Mouse (Mus musculus) liver, embryonic 11.5 days (tissue): ENCODE measurements around the gene Olfr922. TPM values are rescaled to one million over a fixed set of nuclear protein-coding genes. Genes with fewer than 3 reads are reported as not detected.

Source experiments
- ATAC-seq: fragments of 200-750 bp; cut with Nextera tagmentation; replicated peaks from 2 replicates; pipeline ENCODE4 v1.8.0; 2017; ENCODE audit warnings: moderate number of reproducible peaks, mild to moderate bottlenecking, moderate TSS enrichment, moderate library complexity; ENCODE audit not compliant: low FRiP score
- DNase-seq: peaks from one replicate; pipeline ENCODE4 v3.0.0-alpha.2; 2017; ENCODE audit warnings: low spot score
- H3K27ac ChIP-seq: fragments of 300-500 bp; sonication (generic); 2 replicates; pipeline ENCODE4 v1.5.1; 2014; ENCODE audit warnings: mild to moderate bottlenecking, low read depth, low read length, control low read depth
- H3K27me3 ChIP-seq: fragments of 300-500 bp; sonication (generic); replicated peaks from 2 replicates; pipeline ENCODE4 v1.6.1; 2014; ENCODE audit warnings: low read length, mixed read lengths; ENCODE audit not compliant: control insufficient read depth, insufficient read depth
- H3K36me3 ChIP-seq: fragments of 300-500 bp; sonication (generic); 2 replicates; pipeline ENCODE4 v1.6.1; 2014; ENCODE audit warnings: mild to moderate bottlenecking, low read length, moderate library complexity, mixed read lengths; ENCODE audit not compliant: control insufficient read depth, insufficient read depth
- H3K4me1 ChIP-seq: fragments of 300-500 bp; sonication (generic); replicated peaks from 2 replicates; pipeline ENCODE4 v1.6.1; 2014; ENCODE audit warnings: low read length, mixed read lengths; ENCODE audit not compliant: control insufficient read depth, insufficient read depth
- H3K4me2 ChIP-seq: fragments of 300-500 bp; sonication (generic); 2 replicates; pipeline ENCODE4 v1.6.1; 2014; ENCODE audit warnings: mild to moderate bottlenecking, control low read depth, moderate library complexity
- H3K4me3 ChIP-seq: fragments of 300-500 bp; sonication (generic); 2 replicates; pipeline ENCODE4 v1.5.1; 2014; ENCODE audit warnings: low read depth, low read length, control low read depth
- H3K9ac ChIP-seq: fragments of 300-500 bp; sonication (generic); 2 replicates; pipeline ENCODE4 v1.6.1; 2014; ENCODE audit warnings: low read depth, low read length, control low read depth
- H3K9me3 ChIP-seq: fragments of 300-500 bp; sonication (generic); 2 replicates; pipeline ENCODE4 v1.6.1; 2016; ENCODE audit warnings: low read length, inconsistent platforms, mixed read lengths; ENCODE audit not compliant: control insufficient read depth
- WGBS: fragments of 180-500 bp; shearing (Covaris S2); extraction: QIAGEN DNeasy Blood & Tissue Kit; methylation state at CpG from one replicate; pipeline ENCODE4 v1.1.7; 2014; 5-methylcytosine and 5-hydroxymethylcytosine counted together
- polyA plus RNA-seq: library from polyadenylated mRNA; unstranded; fragments of >200 nt; fragmentation: Nextera tagmentation; extraction: Ambion mirVana; gene quantifications from 2 replicates; pipeline ENCODE4 v1.2.1, GENCODE M21; 2014

Gene Olfr922
- not detected in 2 replicates for polyA plus RNA-seq

- Histone ChIP-seq H3K27ac (no peak within 1 kb of the TSS), H3K36me3 (no peaks in the 10 kb centered on the region), H3K4me3 (no peak within 1 kb of the TSS), H3K9me3 (no peaks in the 10 kb centered on the region), H3K9ac (no peak within 1 kb of the TSS), H3K27me3 (no peaks in the 10 kb centered on the region), H3K4me2 (no peak within 1 kb of the TSS), H3K4me1 (no peaks in the 10 kb centered on the region)
- 64% methylated on average over 2 of the region's 2 CpGs for WGBS
- DNase-seq = no peak
- ATAC-seq = no peak
Observed at GRCm38 (mm10) chr9:38814314-38814713, at the start of gene Olfr922. Gene Olfr922, plus strand, starts transcription at chr9:38814614.

- ATAC-seq (no peak), DNase-seq (no peak)
- Histone ChIP-seq H3K4me3 (no peak within 1 kb of the TSS), H3K9me3 (no peaks in the 10 kb centered on the region), H3K9ac (no peak within 1 kb of the TSS), H3K27ac (no peak within 1 kb of the TSS), H3K36me3 (no peaks in the 10 kb centered on the region), H3K4me1 (no peaks in the 10 kb centered on the region), H3K27me3 (no peaks in the 10 kb centered on the region), H3K4me2 (no peak within 1 kb of the TSS)
Observed at GRCm38 (mm10) chr9:38772768-38773167, 41.6 kb upstream of the Olfr922 start, which contains the start of gene Olfr921. Gene Olfr921, plus strand, starts transcription at chr9:38773068.

- Histone ChIP-seq H3K9me3 (no peaks in the 10 kb centered on the region), H3K27me3 (no peaks in the 10 kb centered on the region), H3K4me2 (no peak overlapping the region), H3K9ac (no peak overlapping the region), H3K4me3 (no peak overlapping the region), H3K27ac (no peak overlapping the region), H3K36me3 (no peaks in the 10 kb centered on the region), H3K4me1 (no peaks in the 10 kb centered on the region)
- 85% methylated on average over 2 of the region's 2 CpGs for WGBS
- DNase-seq (no peak), ATAC-seq (no peak)
Observed at GRCm38 (mm10) chr9:38792689-38793088, 21.7 kb upstream of the Olfr922 start.

GRCm38 (mm10) chr9:38805696-38806095 lies 8.7 kb upstream of the Olfr922 start:
- Histone ChIP-seq H3K9ac (no peak overlapping the region), H3K4me2 (no peak overlapping the region), H3K4me1 (no peaks in the 10 kb centered on the region), H3K9me3 (no peaks in the 10 kb centered on the region), H3K36me3 (no peaks in the 10 kb centered on the region), H3K4me3 (no peak overlapping the region), H3K27me3 (no peaks in the 10 kb centered on the region), H3K27ac (no peak overlapping the region)
- DNase-seq = no peak
- ATAC-seq = no peak

- whole genome bisulfite sequencing = 79% methylated on average over 1 of the region's 1 CpGs
- no peaks in the 10 kb centered on the region for H3K36me3 ChIP-seq
Observed at GRCm38 (mm10) chr9:38815458-38815986, 1.1 kb downstream of the Olfr922 start.

GRCm38 (mm10) chr9:38826245-38826644 lies 11.8 kb downstream of the Olfr922 start, which contains the start of gene Olfr923:
Gene Olfr923, plus strand, starts transcription at chr9:38826545.
- DNase-seq (no peak), ATAC-seq (no peak)
- H3K27me3 ChIP-seq = no peaks in the 10 kb centered on the region
- no peak within 1 kb of the TSS for H3K27ac ChIP-seq
- H3K9ac ChIP-seq = no peak within 1 kb of the TSS
- H3K9me3 ChIP-seq = no peaks in the 10 kb centered on the region
- H3K36me3 ChIP-seq = no peaks in the 10 kb centered on the region
- H3K4me1 ChIP-seq = no peaks in the 10 kb centered on the region
- H3K4me2 ChIP-seq = no peak within 1 kb of the TSS
- no peak within 1 kb of the TSS for H3K4me3 ChIP-seq
- 78% methylated on average over 1 of the region's 1 CpGs for WGBS

More at GRCm38 (mm10) chr9:38815458-38815986, 1.1 kb downstream of the Olfr922 start:
- DNase-seq (no peak), ATAC-seq (no peak)
- Histone ChIP-seq H3K4me2 (no peak overlapping the region), H3K27me3 (no peaks in the 10 kb centered on the region), H3K4me3 (no peak overlapping the region), H3K4me1 (no peaks in the 10 kb centered on the region), H3K27ac (no peak overlapping the region), H3K9me3 (no peaks in the 10 kb centered on the region), H3K9ac (no peak overlapping the region)

- WGBS = 74% methylated on average over 2 of the region's 2 CpGs
- Histone ChIP-seq H3K27me3 (no peaks in the 10 kb centered on the region), H3K4me2 (no peak overlapping the region), H3K9me3 (no peaks in the 10 kb centered on the region), H3K27ac (no peak overlapping the region), H3K4me3 (no peak overlapping the region), H3K4me1 (no peaks in the 10 kb centered on the region), H3K36me3 (no peaks in the 10 kb centered on the region), H3K9ac (no peak overlapping the region)
- no peak for ATAC-seq
- no peak for DNase-seq
Observed at GRCm38 (mm10) chr9:38833027-38833426, 18.6 kb downstream of the Olfr922 start.

GRCm38 (mm10) chr9:38844149-38844548 lies 29.7 kb downstream of the Olfr922 start, which contains the start of gene Olfr924:
Gene Olfr924, plus strand, starts transcription at chr9:38844449.
- no peak within 1 kb of the TSS for H3K4me2 ChIP-seq
- no peak within 1 kb of the TSS for H3K27ac ChIP-seq

GRCm38 (mm10) chr9:38854760-38855159 lies 40.3 kb downstream of the Olfr922 start, which contains the start of gene Olfr26:
Gene Olfr26, plus strand, starts transcription at chr9:38855060.
- no peaks in the 10 kb centered on the region for H3K36me3 ChIP-seq
- H3K9ac ChIP-seq = no peak within 1 kb of the TSS
- no peaks in the 10 kb centered on the region for H3K4me1 ChIP-seq
- no peak for DNase-seq
- H3K4me2 ChIP-seq = no peak within 1 kb of the TSS
- no peaks in the 10 kb centered on the region for H3K9me3 ChIP-seq
- H3K27me3 ChIP-seq = no peaks in the 10 kb centered on the region
- no peak for ATAC-seq
- no peak within 1 kb of the TSS for H3K27ac ChIP-seq
- H3K4me3 ChIP-seq = no peak within 1 kb of the TSS

More at GRCm38 (mm10) chr9:38844149-38844548, 29.7 kb downstream of the Olfr922 start, which contains the start of gene Olfr924:
- DNase-seq (no peak), ATAC-seq (no peak)
- WGBS = 79% methylated on average over 1 of the region's 1 CpGs
- no peak within 1 kb of the TSS for H3K4me3 ChIP-seq
- H3K27me3 ChIP-seq = no peaks in the 10 kb centered on the region
- H3K36me3 ChIP-seq = no peaks in the 10 kb centered on the region
- H3K9me3 ChIP-seq = no peaks in the 10 kb centered on the region
- H3K9ac ChIP-seq = no peak within 1 kb of the TSS
- H3K4me1 ChIP-seq = no peaks in the 10 kb centered on the region
